Mouse (Mus musculus): ENCODE data around the gene Zfp800. TPM values are rescaled to one million over a fixed set of nuclear protein-coding genes. Genes with fewer than 3 reads are reported as not detected.

Gene Zfp800
- 41.2 TPM for polyA plus RNA-seq (2014; fragmentation: Illumina TruSeq; extraction: RNeasy Lipid Tissue Mini Kit (QIAGEN cat#74804); ENCODE audit: low read depth, low replicate concordance)

DNA sequence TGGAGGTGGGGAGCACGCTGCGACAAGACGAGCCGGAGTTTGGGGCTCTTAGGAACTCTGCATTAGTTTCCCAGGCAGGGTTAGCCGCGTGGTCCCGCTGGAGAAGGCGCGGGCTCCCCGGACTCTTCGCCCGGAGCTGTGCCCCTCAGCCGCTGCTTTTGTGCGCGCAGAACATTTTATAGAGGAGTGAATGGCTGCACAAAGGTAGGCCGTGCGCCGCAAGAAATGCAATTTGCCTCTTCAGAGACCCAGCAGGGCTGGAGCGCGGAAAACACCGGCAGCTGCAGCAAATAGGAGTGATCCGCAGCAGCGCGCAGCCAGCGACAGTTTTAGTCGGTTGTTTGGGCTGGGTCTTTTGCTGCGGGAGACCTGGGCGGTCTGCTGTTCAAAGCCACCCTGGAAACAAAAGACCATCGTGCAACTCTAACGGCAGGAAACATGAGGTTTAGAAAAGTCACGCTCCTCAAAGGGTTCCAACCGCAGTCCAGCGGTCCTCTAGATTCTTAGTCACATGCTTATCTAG is at the start of gene Zfp800:
TSS of gene Zfp800 (minus strand) at position 325 of the 523 bp plus-strand sequence.

DNA sequence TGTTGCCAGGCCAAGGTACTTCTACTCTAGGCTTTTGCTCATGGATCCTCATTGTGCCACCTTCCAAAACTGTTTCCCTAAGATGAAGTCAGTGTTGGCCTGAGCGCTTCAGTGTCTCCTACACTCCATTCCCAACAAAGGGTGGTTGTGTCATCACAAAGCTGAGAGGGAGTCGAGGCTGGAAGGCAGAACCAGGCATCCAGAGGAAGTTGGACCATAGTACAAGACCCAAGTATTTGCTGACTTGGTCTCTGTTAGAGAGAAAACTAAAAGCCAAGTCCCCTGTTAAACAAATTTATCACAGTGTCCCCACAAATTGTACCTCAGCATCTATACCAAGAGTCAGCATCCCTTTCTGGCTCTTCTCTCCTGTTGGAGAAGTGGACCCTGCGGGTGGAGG is 30.5 kb upstream of the Zfp800 start, which contains the start of gene Gcc1:
TSS of gene Gcc1 (minus strand) at position 101 of the 400 bp plus-strand sequence.

DNA sequence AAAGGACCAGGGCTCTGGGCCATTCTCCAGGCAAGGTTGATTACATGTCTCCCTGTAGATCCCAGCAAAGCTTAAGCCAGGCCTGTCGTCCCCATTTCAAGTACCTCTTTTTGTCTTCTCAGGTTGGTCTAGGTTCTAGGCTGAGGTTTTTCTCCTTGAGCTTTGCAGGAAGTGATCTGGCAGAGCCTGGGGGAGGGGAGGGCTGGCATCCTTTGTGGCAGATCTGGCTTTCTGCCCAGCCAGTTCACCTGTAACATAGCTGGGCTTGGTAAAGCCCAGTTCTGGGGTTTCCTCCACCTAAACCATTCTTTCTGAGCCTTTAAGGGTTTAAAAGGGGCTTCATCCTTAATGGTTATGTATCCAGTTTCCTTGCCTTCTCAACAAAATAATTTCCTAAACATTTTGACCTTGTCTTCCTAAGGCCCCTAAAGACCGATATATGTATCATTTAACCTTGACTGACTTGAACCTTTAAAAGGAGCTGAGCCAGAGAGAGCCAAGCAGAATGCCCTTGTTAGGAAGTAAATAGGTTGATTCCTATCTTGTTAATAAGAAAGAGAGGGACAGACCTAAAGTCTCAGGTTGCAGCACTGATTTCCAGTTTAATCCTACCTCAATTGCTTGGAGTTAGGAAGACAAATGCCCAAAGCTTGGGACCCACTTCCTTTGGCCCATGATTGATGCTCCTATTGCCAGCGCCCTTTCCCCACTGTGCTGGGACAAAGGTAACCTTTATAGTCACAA is 29.5 kb upstream of the Zfp800 start, which contains the start of gene Fscn3:
TSS of gene Fscn3 (plus strand) at position 694 of the 744 bp plus-strand sequence.

DNA sequence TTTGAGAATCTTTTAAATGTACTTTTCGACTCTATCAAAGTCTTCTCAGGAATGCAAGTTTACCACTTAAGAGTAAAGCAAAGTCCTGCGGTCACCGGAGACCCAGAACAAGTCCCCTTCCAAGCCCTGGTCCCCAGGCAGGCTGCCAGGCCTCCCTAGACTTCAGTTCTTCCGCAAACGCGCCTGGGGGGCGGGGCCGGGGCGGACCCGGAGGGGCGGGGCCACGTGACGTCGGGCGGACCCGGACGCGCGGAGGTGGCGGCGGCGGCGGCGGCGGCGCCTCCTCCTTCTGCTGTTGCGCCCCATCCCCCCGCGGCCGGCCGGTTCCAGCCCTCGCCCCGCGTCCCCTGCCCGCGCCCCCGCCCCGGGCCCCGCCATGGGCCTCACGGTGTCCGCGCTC is 25.5 kb upstream of the Zfp800 start, which contains the start of gene Arf5:
TSS of gene Arf5 (plus strand) at position 248 of the 400 bp plus-strand sequence.

Other genes starting within 250 kb of the Zfp800 start
- gene Arf5, start 25.6 kb upstream of the Zfp800 start, polyA plus RNA-seq (2014; fragmentation: Illumina TruSeq; extraction: RNeasy Lipid Tissue Mini Kit (QIAGEN cat#74804); ENCODE audit: low read depth, low replicate concordance) = 12.7 TPM
- not detected for gene Fscn3, start 29.8 kb upstream of the Zfp800 start, polyA plus RNA-seq (2014; fragmentation: Illumina TruSeq; extraction: RNeasy Lipid Tissue Mini Kit (QIAGEN cat#74804); ENCODE audit: low read depth, low replicate concordance)
- 6.9 TPM for gene Gcc1, start 30.4 kb upstream of the Zfp800 start, polyA plus RNA-seq (2014; fragmentation: Illumina TruSeq; extraction: RNeasy Lipid Tissue Mini Kit (QIAGEN cat#74804); ENCODE audit: low read depth, low replicate concordance)
- not detected for gene Pax4, start 51.3 kb upstream of the Zfp800 start, polyA plus RNA-seq (2014; fragmentation: Illumina TruSeq; extraction: RNeasy Lipid Tissue Mini Kit (QIAGEN cat#74804); ENCODE audit: low read depth, low replicate concordance)
- 4.0 TPM for gene Snd1, start 77.1 kb upstream of the Zfp800 start, polyA plus RNA-seq (2014; fragmentation: Illumina TruSeq; extraction: RNeasy Lipid Tissue Mini Kit (QIAGEN cat#74804); ENCODE audit: low read depth, low replicate concordance)

Data from kidney, adult 10 weeks (tissue).